Mouse (Mus musculus) right cerebral cortex, postnatal 10 days (tissue): ENCODE measurements around the gene Gpx1.

Experiments
- DNase-seq, 2 experiments: peaks; one replicate each; pipeline ENCODE4 v3.0.0; 2021; ENCODE audit warnings: low spot score in 2 of 2

Gene Gpx1

DNA sequence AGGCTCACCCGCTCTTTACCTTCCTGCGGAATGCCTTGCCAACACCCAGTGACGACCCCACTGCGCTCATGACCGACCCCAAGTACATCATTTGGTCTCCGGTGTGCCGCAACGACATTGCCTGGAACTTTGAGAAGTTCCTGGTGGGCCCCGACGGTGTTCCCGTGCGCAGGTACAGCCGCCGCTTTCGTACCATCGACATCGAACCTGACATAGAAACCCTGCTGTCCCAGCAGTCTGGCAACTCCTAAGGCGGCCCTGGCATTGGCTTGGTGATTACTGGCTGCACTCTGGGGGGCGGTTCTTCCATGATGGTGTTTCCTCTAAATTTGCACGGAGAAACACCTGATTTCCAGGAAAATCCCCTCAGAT lies 1.2 kb downstream of the Gpx1 start:
- DNase-seq, result peak in 1 of 2 experiments; percentile 36

DNA sequence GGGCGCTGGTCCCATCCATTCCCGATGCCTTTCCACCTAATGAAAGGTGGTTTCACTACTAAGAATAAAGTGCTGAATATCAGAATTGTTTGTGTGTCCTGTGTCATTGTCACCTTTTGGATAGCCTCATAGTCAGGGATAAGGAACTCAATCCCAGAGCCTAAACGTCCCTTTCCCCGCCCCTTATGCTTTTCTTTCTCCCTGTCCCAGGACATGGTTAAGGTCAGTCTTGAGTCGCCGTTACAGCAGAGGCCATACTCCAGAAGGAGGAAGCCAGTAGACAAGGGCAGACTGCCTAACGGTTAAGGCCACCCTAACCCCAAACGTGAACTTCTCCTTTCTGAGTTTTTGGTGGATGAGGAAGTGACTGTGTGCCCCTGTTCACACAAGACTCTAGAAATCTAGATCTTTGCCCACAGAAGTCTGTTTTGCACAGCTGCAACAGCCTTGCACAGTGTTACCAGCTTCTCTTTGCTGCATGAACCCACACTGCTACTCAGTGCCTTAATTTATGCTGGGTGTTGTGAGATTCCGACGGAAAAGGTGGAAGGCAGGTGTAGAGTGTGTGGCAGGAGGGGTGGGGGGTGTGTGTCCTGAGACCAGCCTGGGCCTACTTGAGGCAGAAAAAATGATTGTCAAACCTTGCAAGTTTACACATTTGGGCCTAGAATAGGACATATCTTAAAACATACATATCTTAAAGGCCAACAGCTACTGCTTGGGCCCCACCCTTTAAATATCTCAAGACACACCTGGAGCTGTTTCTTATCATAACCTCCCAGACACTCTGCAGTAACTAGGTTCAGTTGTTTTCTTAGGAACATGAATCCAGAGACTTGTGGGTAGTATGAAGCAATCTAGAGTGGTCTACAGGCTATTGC lies 1.8 kb downstream of the Gpx1 start:
- DNase-seq, result peak in 1 of 2 experiments; percentile 25

GRCm38 (mm10) chr9:108341139-108341475 lies 2.4 kb downstream of the Gpx1 start:
- no peak for DNase-seq

GRCm38 (mm10) chr9:108341801-108342200 lies 3.1 kb downstream of the Gpx1 start:
- no peak for DNase-seq

- no peak for DNase-seq
These were observed 3.7 kb downstream of the Gpx1 start for GRCm38 (mm10) chr9:108342301-108342831.

- no peak for DNase-seq
These were observed 4.6 kb downstream of the Gpx1 start for GRCm38 (mm10) chr9:108343331-108343730.

DNA sequence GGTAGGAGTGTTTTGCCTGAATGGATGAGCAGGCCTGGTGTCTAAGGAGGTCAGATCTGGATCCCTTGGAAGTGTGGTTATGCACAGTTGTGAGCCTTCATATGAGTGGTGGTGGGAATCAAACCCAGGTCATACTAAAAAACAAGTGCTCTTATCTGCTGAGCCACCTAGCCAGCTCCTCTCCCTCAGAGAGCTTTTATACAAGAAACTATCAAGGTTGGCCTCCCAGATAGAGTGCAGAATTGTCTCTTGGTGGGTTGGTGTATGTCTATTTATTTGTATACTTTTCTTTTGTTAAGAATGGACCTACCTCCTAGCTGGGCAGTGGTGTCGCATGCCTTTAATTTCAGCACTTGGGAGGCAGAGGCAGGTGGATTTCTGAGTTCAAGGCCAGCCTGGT lies 5.1 kb downstream of the Gpx1 start:
- no peak for DNase-seq

GRCm38 (mm10) chr9:108344471-108344870 lies 5.8 kb downstream of the Gpx1 start:
- no peak for DNase-seq

GRCm38 (mm10) chr9:108347024-108347423 lies 8.3 kb downstream of the Gpx1 start:
- no peak for DNase-seq

- peak; percentile 92 to 93 for DNase-seq
These were observed 9.0 kb downstream of the Gpx1 start, which contains the start of gene Usp4 for GRCm38 (mm10) chr9:108347540-108348289. Gene Usp4, plus strand, starts transcription at chr9:108347853.

GRCm38 (mm10) chr9:108348290-108348680 lies 9.6 kb downstream of the Gpx1 start:
- DNase-seq, result no peak

DNA sequence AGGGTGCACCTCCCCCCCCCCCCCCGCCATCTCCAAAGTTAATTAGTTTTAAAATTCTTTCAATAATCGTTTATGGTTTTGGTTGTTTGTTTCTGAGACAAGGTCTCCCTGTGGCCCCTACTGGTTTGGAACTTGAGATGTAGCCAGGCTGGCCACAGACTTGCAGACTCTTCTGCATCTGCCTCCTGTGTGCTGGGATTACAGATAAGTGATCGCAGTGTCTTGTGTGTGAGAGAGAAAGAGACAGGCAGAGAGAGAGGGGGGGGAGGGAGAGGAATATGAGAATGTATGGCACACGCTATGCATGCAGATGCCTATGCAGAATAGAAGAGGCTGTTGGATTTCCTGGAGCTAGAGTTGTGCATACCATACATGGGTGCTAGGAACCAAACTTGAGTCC lies 11.0 kb downstream of the Gpx1 start:
- DNase-seq, result no peak

DNA sequence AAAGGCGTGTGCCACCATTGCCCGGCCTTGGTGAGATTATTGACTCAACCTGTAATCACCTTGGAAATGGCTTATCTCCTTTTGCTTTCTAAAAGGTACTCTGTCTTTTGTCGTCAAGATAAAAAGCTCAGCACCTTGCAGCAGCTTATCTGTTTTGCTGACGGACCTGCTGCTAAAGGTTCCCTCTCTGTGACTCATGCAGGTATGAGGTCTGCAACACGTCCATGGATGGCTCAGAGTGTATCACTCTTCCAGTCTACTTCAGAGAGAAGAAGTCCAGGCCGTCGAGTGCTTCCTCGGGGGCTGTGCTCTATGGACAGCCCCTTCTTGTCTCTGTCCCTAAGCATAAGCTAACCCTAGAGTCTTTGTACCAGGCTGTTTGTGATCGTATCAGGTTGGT lies 39.5 kb downstream of the Gpx1 start:
- no peak for DNase-seq

GRCm38 (mm10) chr9:108378736-108379135 lies 40.0 kb downstream of the Gpx1 start:
- no peak for DNase-seq

DNA sequence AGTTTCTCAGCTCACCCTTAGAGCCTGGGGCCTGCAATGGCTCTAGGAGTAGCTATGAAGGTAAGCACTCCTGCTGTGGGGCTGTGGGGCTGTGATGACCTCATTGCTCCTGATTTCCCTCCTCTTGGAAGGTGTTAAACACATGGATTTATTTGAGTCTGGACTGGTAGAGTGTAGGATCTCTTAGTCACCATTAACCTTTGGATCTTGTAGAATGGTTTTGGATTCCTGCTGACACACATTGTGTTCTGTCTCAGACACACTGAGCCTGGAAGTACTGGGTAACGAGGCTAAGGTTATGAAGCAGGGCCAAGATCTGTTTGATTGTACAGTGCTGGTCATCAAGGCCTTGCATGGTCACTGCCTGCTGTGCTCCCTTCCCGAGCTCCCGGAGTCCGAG lies 40.6 kb downstream of the Gpx1 start:
- DNase-seq, result no peak

- no peak for DNase-seq
These were observed 42.7 kb downstream of the Gpx1 start for GRCm38 (mm10) chr9:108381382-108381781.

GRCm38 (mm10) chr9:108385006-108385405 lies 46.3 kb downstream of the Gpx1 start:
- no peak for DNase-seq

- DNase-seq, result no peak
These were observed 48.1 kb downstream of the Gpx1 start for GRCm38 (mm10) chr9:108386816-108387215.

DNA sequence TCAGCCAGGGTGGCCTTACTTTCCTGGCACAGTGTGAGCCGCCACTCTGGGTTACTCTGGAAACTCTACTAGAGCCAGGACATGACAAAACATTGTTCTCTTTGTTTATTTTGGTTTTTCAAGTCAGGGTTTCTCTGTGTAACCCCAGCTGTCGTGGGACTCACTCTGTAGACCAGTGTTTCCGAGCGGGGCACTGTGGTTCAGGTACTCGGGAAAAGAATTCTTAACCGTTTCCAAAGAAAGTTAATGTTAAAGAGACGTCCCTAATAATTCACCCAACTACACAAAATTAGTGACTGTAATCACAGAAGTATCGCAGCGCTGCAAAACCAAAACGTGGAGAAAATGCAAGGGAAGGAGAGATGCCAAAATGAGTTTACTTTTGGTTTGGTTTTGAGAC lies 49.9 kb downstream of the Gpx1 start:
- no peak for DNase-seq

- no peak for DNase-seq
These were observed 50.5 kb downstream of the Gpx1 start for GRCm38 (mm10) chr9:108389220-108389619.
